Mouse (Mus musculus) midbrain, embryonic 10.5 days (tissue): ENCODE results near the gene Ces1f. TPM values are rescaled to one million over a fixed set of nuclear protein-coding genes. Genes with fewer than 3 reads are reported as not detected.

Experiments
- DNase-seq: peaks from one replicate; pipeline ENCODE4 v3.0.0-alpha.2; 2017; ENCODE audit warnings: low spot score
- H3K27ac ChIP-seq: fragments of 300-500 bp; sonication (generic); replicated peaks from 2 replicates; pipeline ENCODE4 v1.5.1; 2016; ENCODE audit warnings: mild to moderate bottlenecking
- H3K27me3 ChIP-seq: fragments of 300-500 bp; sonication (generic); 2 replicates; pipeline ENCODE4 v1.6.1; 2016; ENCODE audit warnings: low read depth, mild to moderate bottlenecking; ENCODE audit not compliant: poor library complexity, severe bottlenecking
- H3K36me3 ChIP-seq: fragments of 300-500 bp; sonication (generic); 2 replicates; pipeline ENCODE4 v1.6.1; 2016; ENCODE audit warnings: mild to moderate bottlenecking, moderate library complexity
- H3K4me1 ChIP-seq: fragments of 300-500 bp; sonication (generic); 2 replicates; pipeline ENCODE4 v1.6.1; 2016
- H3K4me3 ChIP-seq: fragments of 300-500 bp; sonication (generic); 2 replicates; pipeline ENCODE4 v1.5.1; 2016; ENCODE audit warnings: mild to moderate bottlenecking, moderate library complexity
- H3K9me3 ChIP-seq: fragments of 300-500 bp; sonication (generic); replicated peaks from 2 replicates; pipeline ENCODE4 v1.6.1; 2016; ENCODE audit warnings: mild to moderate bottlenecking
- WGBS: fragments of 180-500 bp; shearing (Covaris S2); methylation state at CpG from one replicate; pipeline ENCODE4 v1.1.7; 2016; 5-methylcytosine and 5-hydroxymethylcytosine counted together
- polyA plus RNA-seq: library from polyadenylated mRNA; unstranded; fragments of >200 nt; fragmentation: Nextera tagmentation; extraction: Ambion mirVana; gene quantifications from 2 replicates; pipeline ENCODE4 v1.2.1, GENCODE M21; 2016

Ces1f gene
- polyA plus RNA-seq: not detected in 2 replicates

DNA sequence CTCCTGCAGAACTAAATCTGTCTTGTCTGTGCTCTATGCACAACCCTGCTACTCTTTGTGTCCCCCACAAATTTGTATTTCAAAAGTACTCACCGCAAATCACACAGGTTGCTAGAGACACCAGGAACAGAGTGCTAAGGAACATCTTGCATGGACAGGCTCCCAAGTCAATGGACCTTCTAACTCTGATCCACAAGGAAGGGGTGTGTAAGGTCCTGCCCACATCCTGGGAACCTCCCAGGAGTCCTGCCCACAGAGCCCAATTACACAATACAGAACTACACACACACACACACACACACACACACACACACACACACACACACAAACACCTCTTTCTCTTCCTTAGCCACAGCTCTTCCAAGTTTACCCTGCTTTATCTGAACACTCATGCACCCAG lies at the start of gene Ces1f:
Gene Ces1f (minus strand): TSS at position 192 of the 400 bp plus-strand sequence.
- H3K36me3 ChIP-seq: no peaks in the 10 kb centered on the region
- H3K4me1 ChIP-seq: peaks cover 17% of the 10 kb centered on the region
- no peaks in the 10 kb centered on the region for H3K27me3 ChIP-seq
- no peak within 1 kb of the TSS for H3K4me3 ChIP-seq
- H3K27ac ChIP-seq: no peak within 1 kb of the TSS
- no peaks in the 10 kb centered on the region for H3K9me3 ChIP-seq
- 85% methylated on average over 1 of the region's 1 CpGs for WGBS
- no peak for DNase-seq

DNA sequence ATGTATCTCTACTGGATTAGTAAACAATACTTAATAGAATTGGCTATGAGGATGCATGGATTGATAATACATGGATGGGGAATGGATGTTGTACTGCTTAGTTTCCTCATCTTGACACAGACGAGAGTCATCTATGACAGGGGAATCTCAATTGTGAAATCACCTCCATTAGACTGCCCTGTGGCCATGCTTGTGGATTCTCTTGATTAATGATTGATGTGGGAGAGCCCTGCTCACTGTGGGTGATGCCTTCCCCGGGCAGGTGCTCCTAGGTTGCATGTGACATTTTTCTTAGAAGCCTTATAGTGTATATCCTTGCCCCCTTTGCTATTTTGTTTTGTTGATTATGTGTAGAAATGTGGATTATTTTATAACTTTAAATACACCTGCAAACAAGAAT lies 45.6 kb upstream of the Ces1f start:
- WGBS: 87% methylated on average over 2 of the region's 2 CpGs
- Histone ChIP-seq H3K27me3 (no peaks in the 10 kb centered on the region), H3K27ac (no peak overlapping the region), H3K4me3 (no peak overlapping the region), H3K9me3 (no peaks in the 10 kb centered on the region), H3K36me3 (no peaks in the 10 kb centered on the region), H3K4me1 (no peaks in the 10 kb centered on the region)
- DNase-seq: no peak

GRCm38 (mm10) chr8:93317031-93317430 lies 37.5 kb upstream of the Ces1f start:
- DNase-seq: no peak
- H3K36me3 ChIP-seq: no peaks in the 10 kb centered on the region
- H3K4me3 ChIP-seq: no peak overlapping the region
- H3K4me1 ChIP-seq: no peaks in the 10 kb centered on the region
- 90% methylated on average over 2 of the region's 2 CpGs for WGBS
- H3K9me3 ChIP-seq: no peaks in the 10 kb centered on the region
- H3K27me3 ChIP-seq: no peaks in the 10 kb centered on the region
- no peak overlapping the region for H3K27ac ChIP-seq

GRCm38 (mm10) chr8:93315557-93315956 lies 36.0 kb upstream of the Ces1f start:
- Histone ChIP-seq H3K27me3 (no peaks in the 10 kb centered on the region), H3K9me3 (no peaks in the 10 kb centered on the region), H3K4me1 (no peaks in the 10 kb centered on the region), H3K4me3 (no peak overlapping the region), H3K36me3 (no peaks in the 10 kb centered on the region), H3K27ac (no peak overlapping the region)
- DNase-seq: no peak
- 82% methylated on average over 2 of the region's 2 CpGs for WGBS

DNA sequence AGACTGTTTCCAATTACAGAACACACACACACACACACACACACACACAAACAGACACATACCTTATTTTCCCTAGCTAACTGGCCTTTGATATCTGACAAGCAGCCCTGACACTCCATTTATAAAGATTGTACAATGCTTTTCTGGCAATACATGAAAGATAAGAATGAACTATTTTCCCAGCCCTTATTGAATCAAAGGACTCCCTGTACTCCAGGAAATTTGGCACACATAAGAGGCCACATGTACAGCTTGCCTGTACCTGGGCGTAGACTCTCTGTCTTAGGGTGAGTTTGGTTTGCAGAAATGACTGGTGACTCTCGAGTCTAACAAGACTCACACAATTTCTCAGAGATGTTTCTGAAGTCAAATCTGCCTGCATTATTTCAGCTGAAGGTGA lies 4.3 kb upstream of the Ces1f start:
- DNase-seq: no peak
- Histone ChIP-seq H3K36me3 (no peaks in the 10 kb centered on the region), H3K4me3 (no peak overlapping the region), H3K4me1 (peaks cover 17% of the 10 kb centered on the region), H3K9me3 (no peaks in the 10 kb centered on the region), H3K27me3 (no peaks in the 10 kb centered on the region), H3K27ac (no peak overlapping the region)
- 92% methylated on average over 2 of the region's 2 CpGs for WGBS

DNA sequence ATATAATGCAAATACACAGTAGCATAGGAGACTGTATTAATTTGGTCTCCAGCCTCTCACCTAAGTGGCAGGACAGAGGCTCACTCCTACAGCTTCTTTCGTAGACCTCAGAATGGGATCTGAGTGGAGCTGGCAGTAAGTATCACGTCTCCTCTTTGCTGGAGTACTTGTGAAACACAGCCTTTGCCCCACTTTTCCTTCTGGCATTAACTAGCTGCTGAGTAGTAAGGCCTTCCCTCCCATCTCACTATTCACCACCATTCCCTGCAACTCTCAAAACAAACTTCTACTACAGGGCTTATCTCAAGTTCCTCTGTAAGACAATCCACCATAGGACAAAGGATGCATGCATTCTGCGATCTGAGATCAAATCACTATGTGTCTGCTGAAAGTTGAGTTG lies 2.8 kb upstream of the Ces1f start:
- Histone ChIP-seq H3K4me1 (peaks cover 17% of the 10 kb centered on the region), H3K9me3 (no peaks in the 10 kb centered on the region), H3K27me3 (no peaks in the 10 kb centered on the region), H3K4me3 (no peak overlapping the region), H3K27ac (no peak overlapping the region), H3K36me3 (no peaks in the 10 kb centered on the region)
- 80% methylated on average over 3 of the region's 3 CpGs for WGBS
- no peak for DNase-seq

DNA sequence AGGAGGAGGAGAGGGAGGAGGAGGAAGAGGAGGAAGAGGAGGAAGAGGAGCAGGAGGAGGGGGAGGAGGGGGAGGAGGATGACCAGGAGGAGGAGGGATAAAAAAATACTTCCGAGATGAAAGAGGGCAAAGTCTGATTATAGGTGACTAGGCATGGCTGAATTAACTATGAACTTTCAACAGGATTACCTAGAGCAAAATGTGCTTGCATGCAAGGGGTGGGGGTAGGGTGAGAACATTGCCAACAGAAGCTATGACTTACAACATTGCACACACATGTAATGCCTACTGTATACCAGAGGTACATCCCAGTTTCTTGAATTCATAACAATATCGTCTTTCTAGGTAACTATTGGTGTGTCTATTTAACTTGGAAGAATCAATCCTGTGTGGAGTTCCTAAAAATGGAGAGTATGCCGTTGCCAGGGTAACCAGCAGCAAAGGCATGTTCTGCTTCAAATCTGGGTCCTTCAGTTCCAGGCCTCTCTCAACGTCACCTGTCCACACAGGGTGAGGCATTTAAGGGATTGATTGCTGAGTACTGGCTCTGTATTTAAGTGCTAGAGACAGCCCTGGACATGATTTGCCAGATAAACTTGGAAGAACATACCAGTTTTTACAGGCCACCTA lies 1.3 kb downstream of the Ces1f start:
- H3K36me3 ChIP-seq: no peaks in the 10 kb centered on the region
- no peaks in the 10 kb centered on the region for H3K9me3 ChIP-seq
- no peaks in the 10 kb centered on the region for H3K27me3 ChIP-seq
- no peak overlapping the region for H3K4me3 ChIP-seq
- peaks cover 17% of the 10 kb centered on the region for H3K4me1 ChIP-seq
- DNase-seq: no peak
- WGBS: 79% methylated on average over 4 of the region's 4 CpGs
- no peak overlapping the region for H3K27ac ChIP-seq

DNA sequence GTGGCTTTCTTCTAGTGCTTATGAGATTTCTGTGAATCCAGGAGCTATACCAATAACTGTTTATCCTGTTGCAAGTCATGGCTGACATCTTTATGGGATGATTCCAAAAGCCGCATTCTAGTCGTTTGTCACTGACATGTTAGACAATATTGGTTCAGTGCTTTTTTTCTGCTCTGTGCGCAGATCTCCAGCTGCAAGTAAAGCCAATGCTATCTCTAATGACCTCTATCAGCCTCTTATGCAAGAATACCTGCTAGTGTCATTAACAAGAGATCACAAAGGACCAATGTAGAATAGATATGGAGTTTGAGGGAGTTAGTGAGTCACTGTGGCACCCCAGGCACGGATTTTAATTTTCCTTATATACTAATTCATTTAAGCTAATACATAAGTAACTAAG lies 4.9 kb downstream of the Ces1f start:
- Histone ChIP-seq H3K27ac (no peak overlapping the region), H3K4me1 (no peaks in the 10 kb centered on the region), H3K4me3 (no peak overlapping the region), H3K9me3 (no peaks in the 10 kb centered on the region), H3K36me3 (no peaks in the 10 kb centered on the region), H3K27me3 (no peaks in the 10 kb centered on the region)
- 91% methylated on average over 4 of the region's 4 CpGs for WGBS
- DNase-seq: no peak

- Histone ChIP-seq H3K9me3 (no peaks in the 10 kb centered on the region), H3K27me3 (no peaks in the 10 kb centered on the region), H3K4me1 (no peaks in the 10 kb centered on the region), H3K27ac (no peak overlapping the region), H3K36me3 (no peaks in the 10 kb centered on the region), H3K4me3 (no peak overlapping the region)
- DNase-seq: no peak
- WGBS: 91% methylated on average over 3 of the region's 3 CpGs
Observed at GRCm38 (mm10) chr8:93273321-93273720, 6.2 kb downstream of the Ces1f start.

- Histone ChIP-seq H3K36me3 (no peaks in the 10 kb centered on the region), H3K4me1 (no peaks in the 10 kb centered on the region), H3K9me3 (no peaks in the 10 kb centered on the region), H3K27ac (no peak overlapping the region), H3K4me3 (no peak overlapping the region), H3K27me3 (no peaks in the 10 kb centered on the region)
- DNase-seq: no peak
- 90% methylated on average over 4 of the region's 4 CpGs for WGBS
Observed at GRCm38 (mm10) chr8:93272686-93273085, 6.9 kb downstream of the Ces1f start.

DNA sequence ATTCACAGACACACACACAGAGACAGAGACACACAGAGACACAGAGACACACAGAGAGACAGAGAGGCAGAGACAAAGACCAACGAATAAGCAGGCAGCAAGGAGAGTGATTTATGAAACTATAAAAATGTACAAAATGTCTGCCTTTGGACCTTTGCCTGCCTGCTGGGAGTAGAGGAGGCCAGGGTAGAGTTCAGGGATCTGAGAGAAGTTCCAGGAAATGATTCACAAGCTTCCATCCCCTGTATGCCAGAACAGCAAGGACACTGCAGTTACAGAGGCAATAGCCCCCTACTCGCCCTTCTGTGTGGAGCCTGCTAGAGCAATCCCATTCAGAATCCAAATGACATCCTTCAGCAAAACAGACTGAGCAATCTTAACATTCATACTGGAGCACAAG lies 18.1 kb downstream of the Ces1f start:
- H3K27me3 ChIP-seq: no peaks in the 10 kb centered on the region
- no peak for DNase-seq
- no peaks in the 10 kb centered on the region for H3K4me1 ChIP-seq
- H3K9me3 ChIP-seq: no peaks in the 10 kb centered on the region
- H3K4me3 ChIP-seq: no peak overlapping the region
- no peaks in the 10 kb centered on the region for H3K36me3 ChIP-seq
- WGBS: 69% methylated on average over 2 of the region's 2 CpGs
- H3K27ac ChIP-seq: no peak overlapping the region

- Histone ChIP-seq H3K27ac (no peak overlapping the region), H3K36me3 (no peaks in the 10 kb centered on the region), H3K4me3 (no peak overlapping the region), H3K27me3 (no peaks in the 10 kb centered on the region), H3K9me3 (no peaks in the 10 kb centered on the region), H3K4me1 (no peaks in the 10 kb centered on the region)
- WGBS: 97% methylated on average over 1 of the region's 1 CpGs
- no peak for DNase-seq
Observed at GRCm38 (mm10) chr8:93252400-93252925, 27.1 kb downstream of the Ces1f start.

- Histone ChIP-seq H3K4me1 (no peaks in the 10 kb centered on the region), H3K9me3 (no peaks in the 10 kb centered on the region), H3K27ac (no peak overlapping the region), H3K36me3 (no peaks in the 10 kb centered on the region), H3K4me3 (no peak overlapping the region), H3K27me3 (no peaks in the 10 kb centered on the region)
- 88% methylated on average over 2 of the region's 2 CpGs for WGBS
- DNase-seq: no peak
Observed at GRCm38 (mm10) chr8:93246057-93246456, 33.5 kb downstream of the Ces1f start.

- no peak overlapping the region for H3K4me3 ChIP-seq
- DNase-seq: no peak
- 0 out of 2 replicates have a peak, but pooled peaks cover 2% of the 10 kb centered on the region for H3K4me1 ChIP-seq
- no peak overlapping the region for H3K27ac ChIP-seq
- H3K27me3 ChIP-seq: no peaks in the 10 kb centered on the region
- H3K36me3 ChIP-seq: no peaks in the 10 kb centered on the region
- H3K9me3 ChIP-seq: no peaks in the 10 kb centered on the region
Observed at GRCm38 (mm10) chr8:93239884-93240283, 39.7 kb downstream of the Ces1f start.
